Mouse (Mus musculus) heart, postnatal 14 days (tissue): ENCODE data around the gene Fbxl3. TPM values are rescaled to one million over a fixed set of nuclear protein-coding genes. Genes with fewer than 3 reads are reported as not detected.

ENCODE experiments used
- DNase-seq, 2 experiments: peaks; one replicate each; pipeline ENCODE4 v3.0.0; 2021 to 2022
- intact Hi-C: fragments of 180-260 bp; cut with DNase I; formaldehyde crosslinking; loops from one replicate; pipeline ENCODE4 v1.15.1; 2025
- long read RNA-seq, 2 experiments: library from polyadenylated mRNA; stranded (forward); transcript quantifications; one replicate each; pipeline ENCODE4 v2.0.0; 2021
- total RNA-seq, 2 experiments: library from RNA; stranded (reverse); gene quantifications; 2 replicates each; pipeline ENCODE4 v1.2.3; 2021

Fbxl3 gene
- 10 to 100 TPM; 53.9 to 60.1 TPM for total RNA-seq
- long read RNA-seq, experiment 1, full-length matches to known transcripts, result 43 of 68 reads
- long read RNA-seq, experiment 1, partial matches to known transcripts, result 0 of 68 reads
- long read RNA-seq, experiment 1, other reads (novel, unspliced or antisense), result 25 of 68 reads
- long read RNA-seq, experiment 2, full-length matches to known transcripts, result 37 of 66 reads
- long read RNA-seq, experiment 2, partial matches to known transcripts, result 2 of 66 reads
- long read RNA-seq, experiment 2, other reads (novel, unspliced or antisense), result 27 of 66 reads

DNA sequence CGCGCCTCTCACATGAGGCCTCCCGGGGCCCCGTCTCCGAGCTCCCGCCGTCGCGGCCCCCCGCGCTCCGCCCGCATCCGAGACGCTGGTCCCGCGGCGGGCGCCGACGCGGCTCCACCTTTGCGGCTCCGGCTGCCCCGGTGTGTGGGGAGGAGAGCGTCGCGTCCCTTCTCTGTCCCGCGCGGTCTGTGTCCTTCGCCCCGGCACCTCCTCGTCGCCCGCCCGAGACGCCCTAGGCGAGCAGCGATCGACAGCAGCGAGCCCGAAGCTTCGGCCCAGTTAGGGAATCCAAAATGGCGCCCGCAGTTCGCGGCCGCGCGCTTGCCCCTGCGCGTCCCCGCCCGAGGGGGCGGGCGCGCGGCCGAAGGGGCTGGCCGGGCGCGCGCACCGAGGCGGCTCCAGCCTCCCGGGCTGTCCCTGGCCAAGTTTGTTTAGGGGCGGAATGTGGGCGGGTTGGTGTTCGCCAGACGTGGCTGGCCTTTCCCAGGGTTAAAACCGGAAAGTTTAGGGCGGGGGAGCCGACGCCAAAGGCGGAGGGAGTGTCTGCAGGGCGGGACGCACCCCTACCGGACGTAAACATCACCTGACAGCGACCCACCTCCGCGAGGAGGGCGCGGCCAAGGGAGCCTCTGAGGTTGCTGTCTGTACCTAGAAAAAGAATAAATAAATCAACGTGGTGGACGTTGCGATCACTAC, at the start of gene Fbxl3:
Gene Fbxl3, minus strand, starts transcription at position 329 of the 696 bp plus-strand sequence.
- intact Hi-C loops, result no loop called here
- DNase-seq, result peak; percentile 93 to 94

DNA sequence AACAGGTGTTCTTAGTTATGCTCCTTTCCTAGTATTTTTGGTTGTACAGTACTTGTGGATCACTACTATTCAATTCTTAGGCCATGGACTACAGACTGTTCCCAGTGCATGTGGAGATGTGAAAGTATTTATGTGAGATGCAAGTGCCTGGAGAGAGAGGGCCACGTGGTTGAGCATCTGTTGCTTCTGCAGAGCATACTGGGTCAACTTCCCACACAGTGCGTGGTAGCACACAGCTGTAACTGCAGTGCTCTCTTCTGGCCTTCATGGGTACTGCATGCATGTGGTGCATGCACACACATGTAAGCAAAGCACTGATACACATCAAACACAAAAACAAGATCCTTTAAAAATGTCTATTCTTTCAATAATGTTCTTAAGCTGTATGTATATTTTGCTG, 32.6 kb upstream of the Fbxl3 start:
- DNase-seq, result peak; percentile 14 to 41

DNA sequence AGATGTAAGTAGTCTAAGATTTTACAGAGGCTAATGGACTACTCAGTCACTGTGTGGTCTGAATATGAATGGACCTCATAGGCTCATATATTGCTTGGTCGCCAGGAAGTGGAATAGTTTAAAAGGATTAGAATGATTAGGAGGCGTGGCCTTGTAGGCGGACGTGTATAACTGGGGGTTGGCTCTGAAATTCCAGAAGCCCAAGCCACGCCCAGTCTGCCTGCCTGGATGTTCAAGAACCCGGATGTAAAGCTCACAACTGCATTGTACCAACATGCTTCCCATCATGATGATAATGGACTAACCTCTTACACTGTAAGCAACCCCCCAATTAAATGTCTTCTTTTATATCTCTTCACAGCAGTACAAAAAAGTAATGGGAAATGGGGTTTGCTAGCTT, 26.4 kb upstream of the Fbxl3 start:
- intact Hi-C loops, result no loop called here
- no peak for DNase-seq

More for the DNA sequence above, 32.6 kb upstream of the Fbxl3 start:
- intact Hi-C loops, result loop anchor here (5.0 kb wide), 1 partner anchor 65 kb away; no protein-coding TSS in a partner anchor

- no peak for DNase-seq
- intact Hi-C loops, result no loop called here
Observed at GRCm38 (mm10) chr14:103114994-103115670, 15.8 kb upstream of the Fbxl3 start.

DNA sequence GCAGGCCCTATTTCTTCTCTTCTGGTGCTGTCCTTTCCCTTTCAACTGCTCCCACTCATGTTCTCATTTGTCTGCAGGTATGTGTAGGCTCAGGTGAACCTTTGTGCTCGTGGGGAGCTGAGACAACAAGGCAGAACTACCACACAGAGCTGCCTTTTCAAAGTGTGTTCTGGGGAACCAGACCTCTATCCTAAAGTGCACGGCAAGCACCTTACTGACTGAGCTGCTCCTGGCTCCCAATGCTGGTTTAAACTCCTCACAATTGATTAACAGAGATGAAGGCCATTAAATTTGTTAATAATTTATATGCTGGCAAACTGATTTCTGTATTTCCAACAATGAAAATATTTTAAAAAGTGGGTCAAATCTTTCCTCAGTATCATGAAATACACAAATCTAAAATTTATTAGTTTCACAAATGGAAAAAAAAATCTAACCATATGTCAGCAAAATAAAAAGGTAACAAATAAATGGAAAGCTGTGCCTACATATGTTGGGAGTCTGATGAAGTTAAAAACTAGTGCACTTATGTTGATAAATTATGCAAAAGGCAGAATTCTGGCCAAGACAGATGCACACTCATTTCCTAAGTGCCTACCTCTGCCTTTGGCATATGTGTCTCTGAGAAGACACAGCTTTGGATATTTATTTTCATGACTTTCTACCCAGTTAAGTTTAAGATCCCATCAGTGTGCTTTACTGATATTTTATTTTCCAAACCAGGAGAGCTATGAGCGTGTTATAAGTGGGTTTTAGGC, 13.4 kb upstream of the Fbxl3 start:
- no peak for DNase-seq
- intact Hi-C loops, result no loop called here

GRCm38 (mm10) chr14:103109971-103110370, 10.6 kb upstream of the Fbxl3 start:
- intact Hi-C loops, result no loop called here
- DNase-seq, result no peak

DNA sequence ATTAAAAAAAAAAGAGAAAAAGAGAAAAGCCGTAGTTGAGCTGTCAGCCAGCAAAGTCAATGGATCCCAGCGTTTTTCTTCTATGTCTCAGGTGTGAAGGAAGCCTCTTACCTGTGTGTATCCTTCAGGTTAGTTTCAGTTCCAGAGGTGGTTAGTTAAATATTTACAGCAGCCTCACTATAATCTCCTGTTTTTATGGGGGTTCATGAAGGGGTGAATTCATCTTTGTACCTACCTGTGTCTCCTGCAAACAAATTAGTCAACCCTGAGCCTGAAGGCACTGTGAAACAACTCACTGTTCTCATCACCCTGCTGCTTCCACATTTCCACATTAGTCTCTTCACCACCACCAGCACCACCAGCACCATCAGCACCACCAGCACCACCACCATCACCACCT, 6.9 kb upstream of the Fbxl3 start:
- intact Hi-C loops, result no loop called here
- DNase-seq, result no peak

DNA sequence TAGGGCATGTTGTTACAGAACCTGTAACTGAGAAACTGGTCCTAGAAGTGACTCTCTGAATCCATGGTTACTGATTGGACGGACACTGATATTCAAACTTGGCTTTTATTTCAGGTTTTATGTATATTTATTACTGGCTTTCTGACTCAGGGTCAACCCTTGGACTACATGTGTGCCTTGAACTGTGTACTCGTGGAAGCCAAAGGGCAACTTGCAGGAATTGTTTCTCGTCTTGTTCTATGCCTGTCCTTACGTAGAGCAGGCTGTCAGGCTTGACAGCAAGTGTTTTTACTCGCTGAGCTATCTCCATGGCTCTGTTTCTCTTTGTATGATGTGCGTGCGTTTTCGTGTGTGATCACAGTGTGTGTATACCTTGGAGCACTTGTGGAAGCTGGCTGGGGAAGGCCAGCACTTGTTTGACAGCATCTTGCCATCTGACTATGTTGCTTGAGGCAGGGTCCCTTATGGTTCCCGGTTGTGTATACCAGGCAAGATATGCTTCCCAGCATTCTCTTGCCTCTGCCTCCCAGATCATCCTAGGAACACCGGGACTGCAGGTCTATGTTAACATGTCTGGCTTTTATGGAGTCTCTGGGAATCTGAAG, 3.5 kb upstream of the Fbxl3 start:
- intact Hi-C loops, result no loop called here
- no peak for DNase-seq

- DNase-seq, result no peak
- intact Hi-C loops, result no loop called here
Observed at GRCm38 (mm10) chr14:103102246-103102645, 2.9 kb upstream of the Fbxl3 start.

DNA sequence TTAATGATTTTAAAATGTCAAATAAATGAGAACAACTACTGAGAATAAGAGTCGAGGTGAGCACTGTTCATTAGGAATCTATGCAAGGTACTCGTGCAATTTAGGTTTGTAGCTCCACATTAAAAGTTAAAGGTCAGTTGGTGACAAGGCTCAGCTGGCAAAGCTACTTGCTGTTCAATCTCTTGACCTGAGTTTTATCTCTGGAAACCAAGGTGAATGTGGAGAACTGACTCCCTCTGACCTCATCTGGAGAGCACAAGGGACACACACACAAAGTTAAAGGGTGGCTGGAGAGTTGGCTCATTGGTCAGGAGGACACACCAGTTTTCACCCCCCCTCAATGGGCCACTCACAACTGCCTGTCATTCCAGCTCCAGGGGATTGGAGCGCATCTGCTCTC, 1.8 kb upstream of the Fbxl3 start:
- intact Hi-C loops, result no loop called here
- DNase-seq, result no peak

- intact Hi-C loops, result no loop called here
- no peak for DNase-seq
Observed at GRCm38 (mm10) chr14:103100296-103100695, 930 bp upstream of the Fbxl3 start.

DNA sequence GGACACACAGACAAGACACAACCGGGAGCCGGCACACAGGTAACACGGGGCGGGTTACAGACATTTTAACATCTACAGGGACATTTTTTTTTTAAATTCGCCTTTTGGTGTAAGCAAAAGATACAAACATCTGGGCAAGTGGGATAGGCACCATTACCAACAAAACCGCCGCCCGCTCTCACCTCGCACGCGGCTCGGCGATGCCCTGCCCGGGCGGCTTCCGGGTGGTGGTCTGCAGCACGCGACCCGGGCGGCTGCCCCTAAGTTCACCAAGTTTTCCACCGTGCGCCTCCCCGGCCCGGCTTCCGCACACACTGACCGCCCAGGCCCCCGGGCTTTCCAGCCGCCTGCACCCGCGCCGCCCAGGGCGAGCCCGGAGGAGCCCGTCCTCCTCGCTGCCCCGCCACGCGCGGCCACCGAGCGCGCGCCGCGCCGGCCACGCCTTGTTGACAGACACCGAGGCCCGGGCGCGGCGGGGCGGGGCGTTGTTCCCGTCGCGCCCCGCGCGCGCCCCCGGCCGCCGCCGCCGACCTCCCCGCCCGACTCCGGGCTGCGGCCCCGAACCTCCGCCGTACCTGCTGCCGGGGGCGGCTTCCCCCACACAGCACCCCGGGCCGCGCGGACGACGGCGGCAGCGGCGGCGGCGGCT, 655 bp downstream of the Fbxl3 start:
- intact Hi-C loops, result no loop called here

GRCm38 (mm10) chr14:103098213-103098586, 1.2 kb downstream of the Fbxl3 start:
- intact Hi-C loops, result no loop called here
- no peak for DNase-seq

More for the DNA sequence above, 655 bp downstream of the Fbxl3 start:
- DNase-seq, result peak; percentile 90 to 94

GRCm38 (mm10) chr14:103096621-103097020, 2.7 kb downstream of the Fbxl3 start:
- intact Hi-C loops, result loop anchor here (2.0 kb wide), 1 partner anchor 26 kb away; the partner anchor contains the start of gene Cln5
- DNase-seq, result peak in 1 of 2 experiments; percentile 17

DNA sequence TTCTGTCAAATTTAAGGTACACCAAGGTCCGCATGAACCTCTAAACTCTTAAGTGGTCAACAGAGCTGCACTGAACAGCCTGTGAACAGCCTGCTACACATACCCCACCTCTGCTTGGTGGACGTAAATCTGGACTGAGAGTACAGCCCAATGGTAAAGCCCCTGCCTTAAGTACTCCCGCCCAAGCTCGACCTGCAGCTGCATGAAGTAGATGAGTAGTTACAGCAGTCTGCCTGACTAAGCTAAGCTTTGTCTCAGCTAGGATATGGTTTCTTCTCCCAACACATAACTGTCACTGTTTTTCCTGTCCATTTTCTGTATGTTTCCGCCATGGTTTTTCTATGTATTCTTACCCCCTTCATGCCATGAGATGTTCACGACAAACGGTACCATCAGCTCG, 3.5 kb downstream of the Fbxl3 start:
- intact Hi-C loops, result loop anchor here (2.0 kb wide), 1 partner anchor 25 kb away; the partner anchor contains the start of gene Cln5
- DNase-seq, result no peak

- intact Hi-C loops, result no loop called here
- DNase-seq, result no peak
Observed at GRCm38 (mm10) chr14:103095036-103095435, 4.3 kb downstream of the Fbxl3 start.

GRCm38 (mm10) chr14:103093670-103094069, 5.7 kb downstream of the Fbxl3 start:
- DNase-seq, result no peak
- intact Hi-C loops, result no loop called here

DNA sequence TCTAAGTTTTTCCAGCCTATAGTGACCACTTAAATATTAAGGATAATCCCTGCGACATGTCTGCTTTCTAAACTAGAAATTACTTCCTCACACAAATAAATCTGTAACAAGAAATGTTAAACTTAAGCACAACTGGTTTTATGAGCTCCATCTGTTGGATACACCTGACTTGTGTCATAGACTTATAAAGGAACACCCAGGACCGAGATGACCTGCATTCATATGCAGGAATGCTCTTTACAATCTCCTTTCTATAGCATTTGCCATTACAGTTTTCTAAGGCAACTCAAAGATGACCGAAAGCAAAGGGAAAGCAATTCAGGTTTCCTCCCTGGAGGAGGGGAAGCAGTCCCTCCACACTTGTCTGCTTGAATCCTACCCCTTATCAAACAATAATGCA, 6.1 kb downstream of the Fbxl3 start:
- no peak for DNase-seq
- intact Hi-C loops, result no loop called here

DNA sequence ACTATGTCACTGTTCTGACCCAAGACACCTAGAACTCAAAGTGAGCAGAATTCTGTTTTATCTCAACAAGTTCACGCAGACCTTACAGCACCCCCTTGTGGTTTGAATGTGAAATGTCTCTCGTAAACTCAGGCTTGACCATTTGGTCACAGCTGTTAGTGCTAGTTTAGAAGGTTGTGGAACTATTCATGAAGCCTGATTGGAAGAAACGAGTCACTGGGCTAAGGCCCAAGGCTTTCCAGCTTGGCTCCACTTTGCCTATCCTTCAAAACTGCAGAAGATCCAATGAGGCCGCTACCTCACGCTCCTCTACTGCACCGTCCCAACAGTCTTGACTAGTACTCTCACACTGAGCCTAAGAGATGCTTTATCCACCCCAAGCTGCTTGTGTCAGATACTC, 10.7 kb downstream of the Fbxl3 start:
- intact Hi-C loops, result no loop called here
- peak; percentile 57 to 76 for DNase-seq

GRCm38 (mm10) chr14:103087846-103088245, 11.5 kb downstream of the Fbxl3 start:
- DNase-seq, result no peak
- intact Hi-C loops, result no loop called here
